Mouse (Mus musculus) CD4-positive, CD25-positive, alpha-beta regulatory T cell, adult 4 months (primary cell): Measurements from ENCODE around the gene Gabbr2. TPM values are rescaled to one million over a fixed set of nuclear protein-coding genes. Genes with fewer than 3 reads are reported as not detected.

Experiments used
- ATAC-seq: one replicate; pipeline ENCODE4 v1.8.0; 2017
- polyA plus RNA-seq, 2 experiments: library from polyadenylated mRNA; unstranded; fragments of 100-300 nt; shearing (Covaris generic); gene quantifications; one replicate each; pipeline ENCODE4 v1.2.1; 2017

Gabbr2 gene
- polyA plus RNA-seq, 2 experiments from 2014 or later: 0.32 TPM; not detected in 1

DNA sequence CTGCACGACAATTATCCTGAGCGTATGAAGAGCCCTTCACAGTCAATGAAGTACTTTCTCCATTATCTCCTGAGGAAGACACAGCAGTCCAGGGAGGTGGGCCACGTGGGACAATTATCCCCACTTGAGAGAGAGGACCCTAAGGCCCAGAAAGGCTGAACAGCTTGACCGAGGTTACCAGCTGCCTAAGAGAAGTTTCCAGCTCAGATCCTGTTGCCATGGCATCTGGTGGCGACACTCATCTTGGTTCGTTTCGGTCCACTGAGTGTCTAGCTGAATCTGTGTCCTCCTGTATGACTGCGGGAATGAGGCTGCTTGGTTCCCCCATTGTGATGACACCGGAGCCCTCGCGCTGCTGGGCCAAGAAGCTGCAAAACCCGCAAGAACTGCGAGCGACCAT lies 76.2 kb downstream of the Gabbr2 start:
- no peak for ATAC-seq

DNA sequence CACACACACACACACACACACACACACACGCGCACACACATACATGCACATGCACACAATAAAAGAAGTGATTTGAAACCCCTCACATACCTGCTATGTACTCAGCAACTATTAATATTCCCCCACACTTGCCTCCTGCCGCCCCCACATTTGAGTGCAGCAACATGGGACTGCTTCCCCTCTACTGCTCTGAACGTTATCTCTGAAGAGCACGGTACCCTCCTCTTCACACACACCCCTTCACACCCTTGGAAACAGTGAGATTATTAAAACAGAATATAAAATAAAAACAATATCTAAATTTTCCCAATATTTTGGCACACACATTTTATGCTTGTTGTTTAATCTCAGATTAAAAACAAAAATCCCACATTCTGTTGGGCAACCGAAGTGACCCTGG lies 77.1 kb downstream of the Gabbr2 start:
- no peak for ATAC-seq

DNA sequence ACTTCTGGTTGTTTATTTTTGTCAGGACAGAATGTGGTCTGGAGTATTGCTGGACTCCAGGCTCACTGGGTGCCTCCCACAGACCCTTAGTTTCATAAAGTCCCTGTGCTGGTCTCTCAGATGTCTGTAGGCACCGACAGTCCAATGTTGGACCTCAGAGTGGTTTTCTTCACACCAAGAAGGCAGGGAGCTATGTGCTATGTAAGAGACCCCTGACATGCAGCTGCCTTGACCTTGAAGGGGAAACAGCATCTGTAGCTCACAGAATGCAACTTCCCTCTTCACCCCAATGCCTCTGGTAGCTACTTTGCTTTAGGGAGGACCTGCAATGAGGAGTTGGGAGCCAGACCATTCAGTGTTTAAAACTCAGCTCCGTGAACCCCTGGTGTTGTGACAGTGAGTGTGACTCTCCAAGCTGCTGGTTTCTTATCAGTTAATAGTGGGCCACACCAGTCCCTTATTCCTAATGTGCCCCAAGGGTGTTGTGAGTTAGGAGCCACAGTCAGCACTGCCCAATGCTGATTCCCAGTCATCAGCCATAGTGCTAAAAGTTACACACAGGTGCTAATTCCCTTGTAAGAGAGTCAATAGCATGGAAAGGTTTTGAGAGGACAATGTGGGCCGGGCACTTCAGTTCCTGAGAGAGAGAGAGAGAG lies 85.5 kb downstream of the Gabbr2 start:
- ATAC-seq: no peak

DNA sequence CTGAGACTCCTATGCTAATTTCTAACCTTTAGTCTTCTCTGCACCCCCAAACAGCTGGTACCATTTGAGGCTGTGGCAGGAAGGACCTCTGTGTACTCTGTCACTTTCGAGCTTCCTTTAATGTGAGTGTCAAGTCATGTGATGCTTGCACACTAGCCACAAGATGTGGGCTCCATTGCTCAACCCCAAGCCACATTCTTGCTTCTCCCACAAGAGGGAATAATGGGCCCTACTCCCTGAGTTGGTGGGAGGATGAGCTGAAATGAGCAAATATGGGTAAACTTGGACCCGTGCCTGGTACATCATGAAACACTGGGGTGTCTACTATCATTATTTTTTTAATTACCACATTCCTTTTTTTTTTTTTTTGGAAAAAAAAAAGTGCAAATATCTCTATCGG lies 86.5 kb downstream of the Gabbr2 start:
- ATAC-seq: no peak

DNA sequence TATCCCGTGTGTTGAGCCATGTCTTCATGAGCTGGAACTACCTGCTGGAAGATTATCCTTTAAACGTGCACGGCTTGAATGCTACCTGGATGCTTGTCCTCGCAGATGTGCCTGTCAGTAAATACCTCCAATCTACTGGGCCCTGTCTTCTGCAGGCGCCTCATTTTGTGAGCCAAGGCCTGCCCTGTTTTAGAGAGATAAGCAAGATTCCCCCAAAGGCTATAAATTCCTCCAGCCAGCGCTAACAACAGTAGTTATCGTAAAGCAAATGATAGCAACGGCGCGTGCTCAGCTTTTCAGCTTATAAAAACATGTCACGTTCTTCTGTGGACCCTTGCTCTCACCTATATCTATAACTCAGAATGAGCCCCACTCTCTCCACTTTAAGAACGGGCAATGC lies 87.5 kb downstream of the Gabbr2 start:
- no peak for ATAC-seq

DNA sequence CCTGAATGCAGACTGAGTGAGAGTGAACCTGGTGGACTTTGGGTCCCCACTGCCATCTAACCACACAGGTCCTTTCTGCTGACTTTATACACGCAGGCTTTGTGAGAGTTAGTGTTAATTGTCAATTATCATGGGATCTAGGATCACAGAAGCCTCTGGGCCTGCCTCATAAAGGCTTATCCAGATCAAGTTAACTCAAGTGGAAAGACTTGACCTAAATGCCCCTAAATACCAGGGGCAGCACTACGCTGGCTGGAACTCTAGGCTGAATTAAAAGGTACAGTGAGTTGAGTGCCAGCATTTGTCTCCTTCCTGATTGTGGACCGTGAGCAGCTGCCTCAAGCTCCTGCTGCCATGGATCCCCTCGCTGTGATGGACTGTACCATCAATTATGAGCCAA lies 93.1 kb downstream of the Gabbr2 start:
- no peak for ATAC-seq

DNA sequence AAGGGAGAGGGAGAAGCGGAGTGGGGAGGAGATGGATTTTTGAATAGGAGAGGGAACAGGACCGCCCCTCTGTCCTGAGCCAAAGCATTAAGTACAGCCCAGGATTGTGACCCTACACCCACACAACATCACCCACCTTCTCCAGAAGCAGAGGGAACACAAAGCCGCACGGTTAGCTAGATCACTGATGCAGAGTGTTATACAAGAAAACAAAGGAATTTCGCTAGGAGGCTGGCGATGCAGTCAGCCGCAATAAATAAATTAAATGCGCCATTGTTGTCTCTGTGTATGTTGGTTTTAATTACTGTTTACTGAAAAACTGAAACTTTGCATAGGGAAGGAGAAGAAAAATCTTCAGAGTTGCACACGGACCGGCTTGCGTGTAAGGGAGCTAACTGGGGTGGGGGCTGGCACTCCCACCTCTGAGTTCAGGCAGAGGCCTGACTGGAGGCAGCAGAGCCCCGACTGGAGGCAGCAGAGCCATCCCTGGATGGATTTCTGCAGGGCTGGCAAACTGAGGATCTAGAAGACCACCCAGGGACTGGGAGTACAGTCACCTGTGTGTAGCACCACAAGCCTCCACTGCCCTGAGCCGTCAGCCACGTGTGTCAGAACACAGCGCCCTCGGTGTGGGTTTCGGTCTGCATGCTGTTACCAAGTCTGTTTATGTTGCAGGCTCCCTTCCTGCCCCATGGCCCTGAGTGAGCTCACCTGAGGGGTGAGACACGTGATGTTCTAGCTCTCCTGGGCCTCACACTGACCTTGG lies 93.9 kb downstream of the Gabbr2 start:
- no peak for ATAC-seq

DNA sequence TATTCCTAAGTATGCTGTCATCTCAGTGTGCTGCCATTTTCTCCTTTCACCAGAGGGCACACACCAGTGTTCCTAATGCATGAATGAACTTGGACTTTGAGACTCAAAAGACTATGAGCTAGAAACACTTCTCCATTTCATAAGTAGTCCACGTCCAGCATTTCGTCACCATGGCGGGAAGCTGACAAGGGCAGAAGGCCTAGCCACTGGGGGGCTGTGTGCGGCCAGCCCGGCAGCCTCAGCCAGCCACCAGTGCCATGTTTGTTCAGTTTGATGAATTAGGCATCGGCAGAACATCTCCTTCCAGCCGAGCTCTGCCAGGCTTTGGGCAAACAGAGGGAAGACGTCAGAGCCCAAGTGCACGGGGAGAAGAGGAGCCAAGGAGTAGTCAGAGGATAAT lies 97.5 kb downstream of the Gabbr2 start:
- no peak for ATAC-seq

DNA sequence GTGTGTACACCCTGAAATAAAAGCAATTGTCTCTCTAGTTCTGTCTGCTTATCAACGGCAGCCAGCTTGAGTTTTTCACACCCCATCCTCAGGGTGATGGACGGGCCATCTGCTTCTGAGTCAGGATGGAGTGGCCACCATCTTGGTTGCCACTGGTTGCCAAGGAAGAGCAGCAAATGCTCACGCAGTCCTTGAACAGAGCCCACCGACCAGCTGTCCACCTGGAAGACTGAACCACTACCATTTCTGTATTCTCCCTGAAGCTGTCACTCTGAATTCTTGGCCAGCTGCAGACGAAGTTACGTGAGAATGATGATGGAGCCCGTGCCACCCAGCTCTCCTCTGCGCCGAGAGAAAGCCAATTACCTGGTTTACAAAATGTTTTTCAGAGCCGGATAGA lies 102.5 kb downstream of the Gabbr2 start:
- ATAC-seq: no peak

DNA sequence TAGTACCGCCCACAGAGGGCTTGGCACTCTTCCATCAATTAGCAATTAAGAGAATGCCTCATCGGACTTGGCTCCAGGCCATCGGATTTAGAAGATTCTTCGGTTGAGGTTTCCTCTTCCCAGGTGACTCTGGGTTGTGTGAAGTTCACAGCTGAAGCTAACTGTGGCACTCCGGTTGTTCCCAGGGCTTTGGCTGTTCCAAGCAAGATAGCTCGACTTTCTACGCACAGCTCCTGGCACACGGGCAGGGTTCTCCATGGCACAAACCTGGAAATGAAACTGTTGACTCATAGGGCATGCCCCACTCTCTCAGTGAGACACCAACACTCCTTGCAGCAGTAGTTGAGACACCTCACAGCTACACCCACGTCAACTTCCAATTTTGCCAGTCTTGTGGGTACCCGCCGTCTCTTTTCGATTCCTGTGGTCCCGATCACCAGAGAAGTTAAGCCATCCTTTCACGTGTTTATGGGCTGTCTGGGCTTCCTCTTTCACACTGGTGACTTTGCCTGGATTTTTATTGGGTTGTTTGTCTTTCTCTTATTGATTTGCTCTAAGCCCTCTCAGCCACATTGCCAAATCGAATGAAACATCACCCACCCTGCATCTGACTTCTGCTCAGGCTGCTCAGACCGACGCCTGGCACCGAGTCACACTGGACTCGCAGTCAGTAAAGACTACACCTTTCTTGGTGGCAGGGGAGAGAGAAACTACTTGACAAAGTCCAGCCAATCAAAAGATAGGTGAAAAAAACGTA lies 105.9 kb downstream of the Gabbr2 start:
- ATAC-seq: no peak

DNA sequence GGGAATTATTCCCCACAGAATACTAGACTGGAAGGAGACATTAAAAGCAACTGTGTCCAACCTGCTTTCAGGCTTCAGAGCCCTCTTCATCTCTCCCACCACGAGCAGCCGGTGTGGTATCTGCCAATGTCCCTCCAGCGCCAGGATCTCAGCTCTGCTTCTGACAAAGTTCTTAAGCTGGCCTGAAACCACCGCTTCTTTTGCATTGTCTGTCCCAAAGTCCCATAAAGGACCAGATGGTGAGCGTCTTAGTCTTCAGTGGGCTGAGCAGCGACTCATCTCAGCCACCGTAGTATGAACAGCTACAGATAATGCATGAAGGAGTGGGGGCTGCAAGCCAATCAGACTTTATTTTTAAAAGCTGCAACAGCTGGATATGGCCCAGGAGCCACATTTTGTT lies 107.5 kb downstream of the Gabbr2 start:
- ATAC-seq: no peak

DNA sequence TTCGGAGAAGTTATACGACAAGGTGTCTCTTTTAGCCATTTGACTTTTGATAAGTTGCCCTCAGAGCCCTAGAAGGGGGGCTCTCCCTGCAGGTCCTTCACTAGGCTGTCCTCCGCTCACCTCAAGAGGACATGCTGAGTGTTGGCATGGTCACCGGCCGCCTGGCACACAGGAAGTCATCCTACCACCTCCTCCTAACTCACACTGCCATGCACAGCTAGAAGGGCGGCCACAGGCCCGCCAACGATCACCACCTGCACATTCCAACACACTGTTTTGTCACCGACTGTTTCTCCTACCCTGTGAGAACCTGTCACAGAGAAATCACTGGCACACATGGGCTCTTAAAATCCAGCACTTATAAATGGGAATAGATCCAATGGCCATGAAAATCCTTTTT lies 108.1 kb downstream of the Gabbr2 start:
- ATAC-seq: no peak

DNA sequence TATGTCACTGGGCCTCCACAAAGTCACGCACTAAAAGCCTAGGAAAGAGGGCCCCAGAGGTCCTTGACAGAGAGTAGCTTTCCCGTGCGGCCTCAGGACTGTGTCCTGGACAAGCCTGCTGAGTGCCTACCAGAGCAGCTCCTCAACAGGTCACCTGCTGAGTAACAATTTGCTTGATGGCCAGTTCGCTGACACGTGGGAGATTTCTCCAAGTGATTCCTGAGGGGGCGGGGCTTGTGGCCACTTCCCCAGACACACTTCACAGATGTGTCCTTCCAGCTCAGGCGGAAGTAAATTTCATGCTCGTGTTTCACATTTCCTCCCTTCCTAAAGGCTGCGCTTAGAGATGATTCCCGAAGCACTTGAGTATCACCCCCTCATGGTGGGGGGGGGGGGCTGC lies 108.6 kb downstream of the Gabbr2 start:
- no peak for ATAC-seq

DNA sequence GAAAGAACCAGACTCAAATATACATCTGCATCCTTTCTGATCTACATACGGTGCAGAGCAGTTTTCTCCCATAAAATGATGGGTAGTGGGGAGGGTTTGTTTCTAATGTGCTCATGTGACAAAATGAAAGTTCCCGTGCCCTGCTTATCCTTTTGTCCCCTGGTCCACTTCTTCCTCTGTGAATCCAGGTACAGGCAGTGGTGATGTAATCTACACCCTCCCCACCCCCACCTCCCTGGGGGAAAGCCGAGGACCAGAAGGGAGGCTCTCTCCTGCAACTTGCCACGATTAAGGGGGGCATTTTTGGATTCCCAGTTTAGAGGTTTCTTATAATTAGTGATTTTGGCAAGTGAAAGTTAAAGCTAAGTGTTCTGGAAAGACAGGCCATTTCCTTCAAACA lies 110.4 kb downstream of the Gabbr2 start:
- ATAC-seq: no peak

DNA sequence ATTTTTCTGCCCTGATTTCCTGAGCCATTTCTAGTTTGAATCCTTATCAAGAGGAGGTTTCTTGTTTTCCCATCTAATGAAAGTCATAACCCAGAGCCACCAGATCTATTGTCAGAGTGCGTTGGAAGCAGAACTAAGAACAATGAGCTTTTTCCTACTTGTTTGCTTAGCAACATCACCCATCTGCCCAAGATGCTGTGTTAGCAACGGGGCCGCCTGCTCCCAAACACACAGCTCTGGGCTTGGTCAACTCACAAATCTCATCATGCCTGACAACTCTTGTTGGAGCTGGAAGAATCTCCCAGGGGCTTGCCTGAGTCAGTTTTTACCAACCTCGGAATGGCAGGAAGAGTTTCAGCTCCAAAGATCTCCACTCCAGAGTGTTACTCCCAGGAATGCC lies 111.7 kb downstream of the Gabbr2 start:
- no peak for ATAC-seq

DNA sequence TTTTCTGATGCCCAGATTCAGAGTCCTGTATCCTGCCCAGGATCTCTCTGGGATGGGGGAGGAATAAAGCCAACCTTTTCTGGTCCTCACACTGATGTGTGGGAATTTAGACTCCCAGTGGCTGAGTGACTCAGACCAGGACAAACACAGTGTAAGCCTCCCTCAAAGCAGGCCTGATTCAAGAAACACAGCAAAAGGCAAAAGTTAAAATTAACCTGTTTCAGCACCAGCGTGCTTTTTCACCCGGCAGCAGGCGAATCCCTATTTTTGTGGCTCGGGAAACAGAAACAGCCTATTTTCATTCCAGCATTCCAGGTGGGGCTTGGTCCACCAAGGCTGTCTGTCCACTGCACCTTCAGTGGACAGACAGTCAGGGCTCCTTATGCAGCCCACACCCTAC lies 118.9 kb downstream of the Gabbr2 start:
- ATAC-seq: no peak

DNA sequence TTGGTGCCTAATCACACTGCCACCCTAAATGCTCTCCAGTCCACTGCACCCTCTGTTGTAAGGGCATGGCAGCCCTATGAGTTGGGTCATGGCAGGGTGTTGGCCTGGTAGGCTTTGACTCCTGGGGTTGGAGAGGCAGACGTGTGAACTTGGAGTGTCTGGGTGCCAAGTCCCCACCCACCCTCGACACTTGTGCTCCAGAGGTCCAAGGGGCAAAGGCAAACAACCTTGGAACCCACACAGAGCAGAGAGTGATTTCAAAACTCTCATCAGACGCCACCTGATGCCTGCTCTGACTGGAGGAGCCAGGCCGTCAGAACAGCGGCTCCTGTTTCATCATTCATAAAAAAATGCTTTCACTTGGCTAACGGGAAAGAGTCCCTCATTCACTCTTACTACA lies 121.5 kb downstream of the Gabbr2 start:
- no peak for ATAC-seq

DNA sequence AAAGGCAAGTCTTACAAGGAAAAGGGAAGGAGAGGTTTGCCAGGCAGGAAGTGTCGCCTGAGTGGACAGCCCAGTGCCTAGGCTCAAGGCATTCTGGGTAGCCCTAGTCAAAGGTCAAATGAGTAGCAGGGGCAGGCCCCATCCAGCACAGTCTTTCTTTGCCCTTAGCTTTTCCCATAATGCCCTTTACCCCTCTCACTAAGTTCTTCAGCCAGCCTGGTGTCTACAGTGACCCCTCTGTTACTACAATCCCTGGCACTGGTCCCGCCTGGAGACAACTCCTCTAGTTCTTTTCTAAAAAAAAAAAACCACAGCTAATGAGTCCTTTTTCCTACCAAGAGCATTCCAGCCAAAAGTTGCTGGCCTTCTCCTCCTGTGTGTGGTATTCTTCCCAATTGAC lies 122.3 kb downstream of the Gabbr2 start:
- ATAC-seq: no peak

DNA sequence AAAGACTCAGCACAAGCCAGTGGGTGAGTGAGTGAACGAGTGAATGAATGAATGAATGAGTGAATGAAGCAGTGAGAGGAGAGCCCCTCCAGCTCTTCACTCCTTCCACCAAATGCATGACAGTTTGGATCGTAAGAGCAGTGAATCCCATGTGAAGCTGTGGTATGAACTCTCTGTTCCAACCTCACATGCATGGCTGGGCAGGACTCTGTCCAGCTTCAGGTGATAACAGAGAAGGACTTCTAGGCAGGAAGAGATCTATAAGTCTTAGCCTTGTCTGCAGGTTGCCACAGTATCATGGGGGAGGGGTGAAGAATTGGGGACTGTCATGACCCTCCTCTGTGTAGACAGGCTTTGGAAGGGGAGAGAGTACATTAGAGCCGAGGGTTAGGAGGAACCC lies 122.8 kb downstream of the Gabbr2 start:
- no peak for ATAC-seq

DNA sequence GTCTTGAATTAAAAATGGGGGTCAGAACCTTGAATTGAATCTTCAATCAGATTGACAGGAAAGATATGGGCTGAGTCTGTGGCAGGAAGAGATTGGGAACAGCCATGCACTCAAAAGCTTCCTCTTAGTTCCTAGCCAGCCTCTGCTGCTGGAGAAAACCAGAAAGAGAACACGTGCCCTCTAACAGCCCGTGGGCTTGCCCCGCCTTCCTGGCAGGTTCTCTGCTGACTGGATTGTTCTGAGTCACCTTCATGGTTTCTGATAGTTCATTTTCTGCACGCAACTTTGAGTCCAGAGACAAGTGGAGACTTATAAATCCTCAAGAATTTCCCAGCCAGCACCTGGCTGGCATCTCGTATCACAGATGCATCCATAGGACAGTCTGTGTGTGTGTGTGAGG lies 123.5 kb downstream of the Gabbr2 start:
- ATAC-seq: no peak

DNA sequence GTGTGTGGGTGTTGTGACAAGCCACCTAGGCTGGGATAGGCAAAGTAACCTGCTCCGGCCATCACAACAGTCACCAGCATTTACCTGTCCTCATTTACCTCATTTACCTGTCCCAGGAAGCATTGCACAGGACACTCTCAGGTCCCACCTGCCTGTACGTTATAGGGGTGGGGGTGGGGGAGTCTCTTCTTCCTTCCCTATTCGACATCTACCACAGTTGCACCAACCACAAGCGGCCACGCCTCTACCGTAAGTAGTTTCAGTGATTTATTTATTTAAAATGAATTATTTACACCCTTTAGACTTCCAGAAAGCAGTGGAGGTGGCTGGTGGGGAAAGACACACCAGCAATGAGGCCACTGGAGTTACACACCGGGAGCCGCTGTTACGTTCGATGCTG lies 123.9 kb downstream of the Gabbr2 start:
- ATAC-seq: no peak

DNA sequence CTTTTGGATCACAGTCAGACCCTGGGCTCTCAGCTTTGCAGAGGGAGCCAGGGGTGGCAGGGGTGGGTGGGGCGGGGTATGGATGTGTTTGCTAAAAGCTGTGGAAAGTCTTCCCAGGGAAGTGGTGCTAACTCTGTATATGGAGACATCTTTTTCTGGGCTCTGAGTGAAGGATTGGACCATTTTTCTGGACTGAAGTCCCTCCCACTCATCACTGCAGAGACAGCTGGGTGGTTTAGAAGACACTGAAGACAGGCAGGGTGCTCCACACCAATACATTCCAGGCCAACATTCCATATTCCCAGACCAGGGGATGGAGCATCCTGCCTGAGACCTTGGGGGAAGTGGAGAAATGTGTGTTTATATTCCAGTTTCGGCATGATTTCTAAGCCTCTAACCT lies 125.6 kb downstream of the Gabbr2 start:
- no peak for ATAC-seq

DNA sequence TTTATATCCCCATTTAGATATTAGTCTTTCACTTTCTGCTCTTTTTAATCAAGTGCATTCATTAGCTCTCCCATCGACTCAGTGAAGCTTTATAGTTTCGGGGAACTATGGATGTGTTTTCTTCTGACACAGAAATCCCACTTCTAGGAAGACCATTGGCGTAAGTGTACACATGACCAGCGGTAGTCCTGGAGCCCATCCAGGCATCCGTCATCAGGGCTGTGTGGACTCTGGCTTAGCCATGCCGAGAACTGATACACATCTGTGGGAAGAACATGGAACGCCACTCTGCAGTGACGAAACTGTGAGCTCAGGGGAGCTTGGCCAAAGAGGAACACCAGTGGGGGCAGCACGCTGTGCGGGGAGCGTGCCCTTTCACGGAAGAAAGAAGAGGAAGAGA lies 128.0 kb downstream of the Gabbr2 start:
- ATAC-seq: no peak

DNA sequence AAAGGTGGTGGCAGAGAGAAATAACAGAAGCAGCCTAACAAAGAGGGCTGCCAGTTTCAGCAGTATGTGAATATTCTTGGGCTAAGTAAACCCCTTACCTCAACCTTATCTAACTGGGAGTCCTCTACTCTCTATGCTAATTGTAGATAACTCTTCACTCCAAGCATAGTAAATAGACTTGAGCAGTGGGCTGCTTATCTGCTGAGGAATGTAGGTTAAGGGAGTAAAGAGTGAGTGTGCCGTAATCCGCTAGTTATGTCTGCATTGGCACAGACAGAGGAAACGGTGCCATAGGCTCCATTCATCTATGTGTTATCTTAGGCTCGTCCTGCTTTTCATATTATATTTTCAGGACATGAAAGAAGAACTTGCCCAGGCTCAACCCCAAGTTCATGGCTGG lies 129.0 kb downstream of the Gabbr2 start:
- no peak for ATAC-seq
